Mouse (Mus musculus): ENCODE measurements around the gene Mrps18a. TPM values are rescaled to one million over a fixed set of nuclear protein-coding genes. Genes with fewer than 3 reads are reported as not detected.
A peak's percentile ranks its signal among the peaks of the same experiment; 100 is the strongest.

Mrps18a gene
- polyA plus RNA-seq, 1 experiment from 2014 or later, result 137 TPM

DNA sequence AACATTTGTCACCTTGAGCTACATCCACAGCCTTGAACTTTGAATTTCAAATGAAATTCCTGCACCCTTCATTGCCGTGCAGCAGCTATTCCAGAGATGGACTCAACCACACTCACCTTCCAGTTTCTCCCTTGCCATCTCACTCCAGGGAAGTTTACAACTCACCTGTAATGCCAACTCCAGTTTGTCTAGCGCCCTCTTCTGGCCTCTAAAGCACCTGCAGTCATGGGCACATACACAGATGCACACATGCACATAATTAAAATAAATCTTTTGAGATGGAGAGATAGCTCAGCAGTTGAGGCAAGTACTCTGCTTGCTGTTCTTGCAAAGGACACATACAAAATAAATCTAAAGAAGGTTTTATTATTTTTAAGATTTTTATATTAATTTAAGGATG lies 31.7 kb upstream of the Mrps18a start:
- Histone ChIP-seq H3K9me3 (replicated peaks) (no peaks in the 10 kb centered on the region), H3K4me3 (no peak overlapping the region), H3K36me3 (ENCODE audit: poor library complexity, severe bottlenecking) (no peaks in the 10 kb centered on the region), H3K27me3 (no peaks in the 10 kb centered on the region), H3K9ac (no peak overlapping the region), H3K4me1 (peaks cover 27% of the 10 kb centered on the region), H3K4me2 (no peak overlapping the region), H3K27ac (no peak overlapping the region)
- 63% methylated on average over 2 of the region's 2 CpGs for WGBS
- no peak for ATAC-seq

DNA sequence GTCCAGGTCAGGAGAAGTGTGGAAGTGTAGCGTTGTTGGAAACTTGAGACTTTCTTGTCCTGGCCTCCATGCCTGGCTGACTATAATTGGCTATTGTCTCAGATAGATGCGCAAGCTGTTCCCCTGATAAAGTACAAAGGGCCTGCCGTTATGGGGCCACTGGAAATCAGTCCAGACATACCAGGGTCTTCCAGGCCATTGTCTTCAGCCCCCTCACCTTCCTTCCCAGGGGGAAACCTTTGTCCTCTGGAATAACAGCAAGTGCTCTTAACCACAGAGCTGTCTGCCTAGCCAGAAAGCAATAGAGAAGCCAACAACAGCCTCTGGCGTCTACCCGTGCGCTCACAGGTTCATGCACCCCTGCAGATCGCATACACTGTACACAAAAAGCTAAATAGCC lies 30.4 kb upstream of the Mrps18a start:
- Histone ChIP-seq H3K9ac (no peak overlapping the region), H3K4me1 (peaks cover 36% of the 10 kb centered on the region), H3K9me3 (replicated peaks) (no peaks in the 10 kb centered on the region), H3K27ac (no peak overlapping the region), H3K4me3 (no peak overlapping the region), H3K27me3 (no peaks in the 10 kb centered on the region), H3K4me2 (no peak overlapping the region), H3K36me3 (ENCODE audit: poor library complexity, severe bottlenecking) (no peaks in the 10 kb centered on the region)
- 26% methylated on average over 7 of the region's 7 CpGs for WGBS
- no peak for ATAC-seq

DNA sequence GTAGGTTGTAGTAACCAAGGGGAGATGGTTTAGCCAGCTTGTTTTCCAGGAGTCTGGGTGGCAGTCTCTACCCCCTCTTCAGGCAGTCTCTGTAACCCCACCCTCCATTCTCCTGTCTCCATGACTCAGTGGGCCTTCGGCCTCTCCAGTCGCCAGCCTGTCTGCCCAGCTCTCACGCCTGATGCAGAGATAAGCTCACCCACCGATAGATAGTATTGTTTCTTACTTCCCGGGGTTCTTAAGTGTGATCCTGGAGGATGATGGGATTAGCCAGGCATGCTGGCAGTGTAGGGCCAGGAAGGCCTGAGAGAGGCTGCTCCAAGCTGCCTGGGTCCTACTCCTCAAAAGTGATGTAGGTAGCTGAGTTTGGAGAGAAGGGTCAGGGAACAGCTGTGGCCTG lies 29.7 kb upstream of the Mrps18a start:
- Histone ChIP-seq H3K4me3 (no peak overlapping the region), H3K36me3 (ENCODE audit: poor library complexity, severe bottlenecking) (no peaks in the 10 kb centered on the region), H3K4me2 (no peak overlapping the region), H3K4me1 (peaks cover 36% of the 10 kb centered on the region), H3K9me3 (replicated peaks) (no peaks in the 10 kb centered on the region), H3K9ac (no peak overlapping the region), H3K27ac (no peak overlapping the region), H3K27me3 (no peaks in the 10 kb centered on the region)
- WGBS, result 32% methylated on average over 5 of the region's 5 CpGs
- no peak for ATAC-seq

DNA sequence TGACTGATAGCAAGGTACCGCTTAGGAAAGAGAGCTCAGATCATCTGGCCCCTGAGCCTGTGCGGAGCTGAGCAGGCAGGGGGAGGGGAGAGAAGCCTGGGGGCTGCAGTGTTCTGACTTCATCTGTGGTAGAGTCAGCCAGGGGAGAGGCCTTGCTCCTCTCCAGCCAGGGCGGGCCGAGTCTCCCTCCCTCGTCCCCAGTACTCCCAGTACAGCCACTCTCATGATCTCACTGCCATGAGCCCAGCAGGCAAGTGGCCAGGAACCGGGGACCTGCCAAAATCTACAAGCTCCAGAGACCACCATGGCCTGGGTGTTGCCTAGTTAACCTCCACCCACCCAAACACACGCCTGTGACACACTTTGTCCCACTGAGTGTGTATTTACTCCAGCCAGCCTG lies 29.1 kb upstream of the Mrps18a start:
- H3K4me3 ChIP-seq, result no peak overlapping the region
- H3K27ac ChIP-seq, result no peak overlapping the region
- H3K4me1 ChIP-seq, result peaks cover 36% of the 10 kb centered on the region
- H3K9me3 ChIP-seq (replicated peaks), result no peaks in the 10 kb centered on the region
- WGBS, result 69% methylated on average over 7 of the region's 7 CpGs
- H3K9ac ChIP-seq, result no peak overlapping the region
- H3K36me3 ChIP-seq (ENCODE audit: poor library complexity, severe bottlenecking), result no peaks in the 10 kb centered on the region
- no peak for ATAC-seq
- no peak overlapping the region for H3K4me2 ChIP-seq
- no peaks in the 10 kb centered on the region for H3K27me3 ChIP-seq

DNA sequence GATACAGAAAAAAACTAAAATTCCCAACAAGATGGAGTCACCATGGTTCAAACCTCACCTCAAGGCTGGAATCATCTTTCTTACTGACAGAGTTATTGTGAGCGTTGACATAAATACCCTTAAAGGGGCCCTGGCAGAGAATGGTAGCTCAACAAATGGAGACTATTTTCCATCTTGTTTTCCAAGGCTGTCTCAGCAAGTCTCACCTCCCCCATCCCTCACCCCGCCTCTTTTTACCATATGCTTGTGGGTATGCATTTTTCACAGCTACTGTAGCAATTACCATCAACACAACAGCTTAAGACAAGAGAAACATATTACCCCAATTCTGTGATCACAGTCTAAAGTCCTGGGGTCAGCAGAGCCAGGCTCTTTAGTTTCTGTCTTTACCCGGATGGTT lies 27.4 kb upstream of the Mrps18a start:
- H3K9me3 ChIP-seq (replicated peaks), result no peaks in the 10 kb centered on the region
- no peak for ATAC-seq
- no peak overlapping the region for H3K9ac ChIP-seq
- peaks cover 36% of the 10 kb centered on the region for H3K4me1 ChIP-seq
- no peaks in the 10 kb centered on the region for H3K27me3 ChIP-seq
- H3K4me3 ChIP-seq, result no peak overlapping the region
- H3K36me3 ChIP-seq (ENCODE audit: poor library complexity, severe bottlenecking), result no peaks in the 10 kb centered on the region
- H3K27ac ChIP-seq, result peak overlapping the region; percentile 77
- H3K4me2 ChIP-seq, result peak overlapping the region; percentile 47
- WGBS, result 79% methylated on average over 3 of the region's 3 CpGs

DNA sequence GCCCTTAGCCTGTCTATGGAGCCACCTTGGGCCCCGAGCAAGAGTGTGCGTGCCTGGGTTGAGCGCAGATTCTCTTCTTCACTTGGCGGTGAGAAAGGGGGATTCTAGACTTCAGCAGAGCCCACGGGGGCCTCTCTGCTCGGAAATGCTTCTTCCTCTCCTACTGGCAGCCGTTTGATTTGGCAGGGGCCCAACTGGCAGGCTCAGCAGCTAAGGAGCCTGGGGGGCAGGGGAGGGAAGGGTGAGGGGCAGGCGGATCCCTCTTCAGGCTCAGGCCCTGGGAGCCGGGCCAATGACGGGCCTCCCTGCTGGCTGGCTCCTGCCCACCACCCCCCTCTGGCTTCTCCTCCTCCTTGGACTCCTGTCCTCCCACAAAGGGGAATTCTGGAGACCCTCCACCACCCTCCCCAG lies 26.7 kb upstream of the Mrps18a start:
- Histone ChIP-seq H3K27ac (peak overlapping the region; percentile 77), H3K36me3 (ENCODE audit: poor library complexity, severe bottlenecking) (no peaks in the 10 kb centered on the region), H3K27me3 (no peaks in the 10 kb centered on the region), H3K4me1 (peaks cover 36% of the 10 kb centered on the region), H3K9me3 (replicated peaks) (no peaks in the 10 kb centered on the region), H3K4me2 (peak overlapping the region; percentile 47), H3K9ac (0 out of 2 replicates have a peak overlapping the region, but pooled peaks have one; percentile 5), H3K4me3 (peak overlapping the region; percentile 12; the same call in 1 of the 2 replicates)
- WGBS, result 5% methylated on average over 9 of the region's 10 CpGs
- peak; percentile 93 for ATAC-seq

DNA sequence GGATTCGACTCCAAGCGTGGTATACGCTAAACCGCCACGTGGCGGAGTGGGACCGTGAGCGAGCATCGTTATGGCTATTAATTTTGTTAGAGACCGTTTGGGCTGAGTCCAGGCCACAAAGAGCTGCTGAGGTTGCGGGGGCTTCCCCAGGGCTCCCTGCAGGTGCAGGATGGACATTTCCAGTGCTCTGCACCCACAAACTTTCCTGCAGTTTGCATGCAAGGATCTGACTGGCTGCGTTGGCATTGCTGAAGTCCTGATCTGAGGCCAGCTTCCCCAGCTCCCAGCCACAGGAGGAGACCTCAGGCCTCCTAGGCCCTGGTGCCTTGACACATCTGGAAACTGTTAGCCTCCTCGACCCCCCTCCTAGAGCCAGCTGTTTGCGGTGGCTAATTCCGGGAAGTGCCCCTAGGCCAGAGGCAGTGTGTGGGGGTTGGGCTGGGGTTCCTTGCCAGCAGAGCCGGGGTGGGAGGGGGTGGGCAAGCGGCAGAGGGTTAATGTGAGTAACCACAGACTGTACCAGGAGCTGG lies 24.4 kb upstream of the Mrps18a start:
- WGBS, result 60% methylated on average over 17 of the region's 17 CpGs
- Histone ChIP-seq H3K4me3 (no peak overlapping the region), H3K9ac (no peak overlapping the region), H3K36me3 (ENCODE audit: poor library complexity, severe bottlenecking) (no peaks in the 10 kb centered on the region), H3K27ac (no peak overlapping the region), H3K9me3 (replicated peaks) (no peaks in the 10 kb centered on the region), H3K4me2 (no peak overlapping the region), H3K27me3 (no peaks in the 10 kb centered on the region), H3K4me1 (peaks cover 23% of the 10 kb centered on the region)
- ATAC-seq, result no peak

DNA sequence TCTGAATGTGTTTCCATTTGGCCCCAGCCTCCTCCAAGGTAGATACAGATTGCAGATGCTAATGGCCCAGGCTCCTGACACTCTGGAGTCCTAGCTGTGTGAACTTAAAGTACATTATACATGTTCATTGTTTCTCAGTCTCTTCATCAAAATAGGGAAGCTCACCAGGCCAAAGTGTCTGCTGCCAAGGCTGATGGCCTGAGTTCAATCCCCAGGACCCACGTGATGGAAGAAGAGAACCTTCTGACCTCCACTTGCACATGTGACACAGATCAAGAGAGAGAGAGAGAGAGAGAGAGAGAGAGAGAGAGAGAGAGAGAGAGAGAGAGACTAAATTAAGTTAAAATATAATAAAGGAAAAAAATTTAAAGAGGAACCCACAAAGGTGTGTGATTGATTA lies 19.4 kb upstream of the Mrps18a start:
- H3K4me3 ChIP-seq, result no peak overlapping the region
- no peak overlapping the region for H3K27ac ChIP-seq
- no peaks in the 10 kb centered on the region for H3K36me3 ChIP-seq (ENCODE audit: poor library complexity, severe bottlenecking)
- H3K4me2 ChIP-seq, result no peak overlapping the region
- peaks cover 3% of the 10 kb centered on the region; the same call in 1 of the 2 replicates for H3K27me3 ChIP-seq
- ATAC-seq, result no peak
- no peaks in the 10 kb centered on the region for H3K4me1 ChIP-seq
- no peak overlapping the region for H3K9ac ChIP-seq
- H3K9me3 ChIP-seq (replicated peaks), result no peaks in the 10 kb centered on the region
- WGBS, result 78% methylated on average over 1 of the region's 1 CpGs

DNA sequence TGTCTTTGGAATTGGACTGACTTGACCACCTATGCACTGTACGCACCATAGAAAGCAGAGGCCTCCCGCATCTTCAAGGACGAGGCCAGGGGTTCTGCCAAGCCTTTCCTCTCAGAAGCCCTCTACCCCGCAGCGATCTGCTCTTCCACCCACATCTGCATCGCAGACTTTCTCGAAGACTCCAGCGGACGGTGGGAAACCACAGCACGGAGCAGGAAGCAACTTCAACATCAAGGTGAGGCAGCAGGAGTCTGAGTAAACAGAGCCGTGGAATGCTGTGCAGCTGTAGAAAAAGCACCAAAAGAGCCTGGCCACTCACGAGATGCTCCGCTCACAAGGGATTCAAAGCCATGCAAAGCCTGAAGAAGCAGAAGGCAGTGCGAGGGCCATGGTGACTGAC lies 18.9 kb upstream of the Mrps18a start:
- ATAC-seq, result no peak
- Histone ChIP-seq H3K4me3 (no peak overlapping the region), H3K9me3 (replicated peaks) (no peaks in the 10 kb centered on the region), H3K36me3 (ENCODE audit: poor library complexity, severe bottlenecking) (no peaks in the 10 kb centered on the region), H3K9ac (no peak overlapping the region), H3K27ac (no peak overlapping the region), H3K4me1 (no peaks in the 10 kb centered on the region), H3K27me3 (peaks cover 3% of the 10 kb centered on the region; the same call in 1 of the 2 replicates), H3K4me2 (no peak overlapping the region)
- WGBS, result 86% methylated on average over 14 of the region's 14 CpGs

DNA sequence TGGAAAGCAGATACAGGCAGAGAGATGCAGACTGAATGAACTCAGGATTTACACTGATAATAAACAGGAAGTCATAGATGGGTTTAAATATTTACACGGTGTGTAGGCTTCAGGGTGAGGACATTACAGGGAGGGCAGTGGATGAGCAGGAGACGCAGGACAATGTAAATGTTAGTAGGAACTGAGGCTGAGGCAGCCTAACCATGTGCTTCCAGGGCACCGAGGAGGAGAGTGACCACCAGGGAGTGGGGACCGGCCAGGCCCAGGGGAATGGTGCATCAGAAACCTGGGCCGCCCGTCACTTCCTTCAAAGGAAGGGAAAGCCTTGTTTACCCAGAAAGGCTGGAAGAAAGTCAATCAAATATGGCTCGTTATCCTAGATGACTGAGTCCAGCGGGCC lies 12.3 kb upstream of the Mrps18a start:
- WGBS, result 59% methylated on average over 8 of the region's 8 CpGs
- H3K4me2 ChIP-seq, result no peak overlapping the region

DNA sequence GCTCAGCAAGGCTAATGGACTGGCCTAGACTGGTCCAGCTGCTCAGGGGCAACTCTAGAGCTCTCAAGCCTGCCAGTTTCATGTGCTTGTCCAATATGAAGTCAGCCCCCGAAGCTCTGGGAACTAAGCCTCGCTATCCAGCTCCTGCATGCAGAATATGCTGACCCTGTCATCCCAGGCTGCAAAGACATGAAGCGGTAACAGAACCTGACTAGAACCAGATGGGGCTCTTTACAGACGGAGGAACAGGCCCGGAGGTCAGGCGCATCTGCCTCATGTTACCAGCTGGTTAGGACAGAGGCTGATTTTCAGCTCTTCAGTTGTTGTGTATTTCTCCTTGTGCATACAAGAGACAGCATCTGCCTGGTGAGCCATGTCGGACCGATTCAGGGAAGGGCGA lies 8.9 kb upstream of the Mrps18a start:
- Histone ChIP-seq H3K4me2 (no peak overlapping the region), H3K36me3 (ENCODE audit: poor library complexity, severe bottlenecking) (no peaks in the 10 kb centered on the region), H3K4me3 (no peak overlapping the region), H3K4me1 (no peaks in the 10 kb centered on the region), H3K27ac (no peak overlapping the region), H3K9me3 (replicated peaks) (no peaks in the 10 kb centered on the region), H3K9ac (no peak overlapping the region), H3K27me3 (no peaks in the 10 kb centered on the region)
- ATAC-seq, result no peak
- 91% methylated on average over 9 of the region's 9 CpGs for whole genome bisulfite sequencing

More for the DNA sequence above, 12.3 kb upstream of the Mrps18a start:
- Histone ChIP-seq H3K4me3 (no peak overlapping the region), H3K27me3 (peaks cover 3% of the 10 kb centered on the region; the same call in 1 of the 2 replicates), H3K9me3 (replicated peaks) (no peaks in the 10 kb centered on the region), H3K36me3 (ENCODE audit: poor library complexity, severe bottlenecking) (no peaks in the 10 kb centered on the region), H3K27ac (no peak overlapping the region), H3K4me1 (no peaks in the 10 kb centered on the region), H3K9ac (no peak overlapping the region)
- ATAC-seq, result no peak

DNA sequence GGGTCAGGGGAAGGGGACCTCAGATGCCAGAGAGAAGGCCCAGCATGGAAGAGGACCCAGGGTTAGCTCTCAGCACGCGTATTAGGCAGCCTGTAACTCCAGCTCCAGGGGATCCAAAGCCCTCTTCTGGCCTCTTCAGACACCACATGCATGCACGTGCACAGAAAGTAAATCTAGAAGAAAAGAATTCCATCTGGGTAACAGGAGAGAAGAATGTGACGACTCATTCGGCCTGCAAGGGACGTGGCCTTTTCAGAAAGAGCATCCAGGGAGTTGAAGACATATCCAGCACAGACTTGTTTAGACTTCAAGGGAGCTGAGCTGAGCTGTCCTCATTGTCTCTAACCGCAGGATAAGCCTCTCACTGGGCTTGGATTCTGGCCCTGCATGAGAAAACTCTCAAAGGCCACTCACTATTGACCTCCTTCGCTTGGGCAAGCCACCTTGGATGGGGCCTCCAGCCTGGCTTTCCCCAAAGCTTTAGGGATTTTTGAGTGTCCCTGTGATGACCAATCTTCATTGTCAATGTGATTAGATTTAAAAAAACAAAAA lies 8.1 kb upstream of the Mrps18a start:
- Histone ChIP-seq H3K27me3 (peaks cover 5% of the 10 kb centered on the region; the same call in 1 of the 2 replicates), H3K9ac (no peak overlapping the region), H3K4me2 (no peak overlapping the region), H3K36me3 (ENCODE audit: poor library complexity, severe bottlenecking) (no peaks in the 10 kb centered on the region), H3K27ac (no peak overlapping the region), H3K9me3 (replicated peaks) (no peaks in the 10 kb centered on the region), H3K4me3 (no peak overlapping the region), H3K4me1 (no peaks in the 10 kb centered on the region)
- WGBS, result 40% methylated on average over 8 of the region's 8 CpGs
- no peak for ATAC-seq

DNA sequence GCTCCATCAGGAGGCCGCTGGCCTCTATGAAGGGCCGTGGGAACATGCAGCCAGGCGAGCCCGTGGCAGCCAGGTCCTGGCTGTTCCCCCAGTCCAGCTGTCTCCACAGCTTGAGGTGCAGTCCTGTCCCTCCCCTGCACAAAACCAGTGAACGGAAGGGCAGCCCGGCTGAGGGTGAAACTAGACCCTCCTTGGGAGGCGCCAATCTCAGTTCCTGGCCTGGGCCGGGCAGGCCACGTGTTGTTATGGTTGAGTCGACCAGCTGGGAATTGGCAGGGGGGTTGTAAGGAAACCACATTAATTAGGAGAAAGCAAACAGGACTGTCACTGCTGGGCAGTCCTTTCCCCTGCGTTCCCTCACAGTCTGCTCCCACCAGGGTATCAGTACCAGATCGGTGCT lies 6.3 kb upstream of the Mrps18a start:
- Histone ChIP-seq H3K9ac (no peak overlapping the region), H3K4me2 (no peak overlapping the region), H3K27ac (no peak overlapping the region), H3K9me3 (replicated peaks) (no peaks in the 10 kb centered on the region), H3K4me1 (no peaks in the 10 kb centered on the region), H3K36me3 (ENCODE audit: poor library complexity, severe bottlenecking) (no peaks in the 10 kb centered on the region), H3K4me3 (no peak overlapping the region), H3K27me3 (peaks cover 16% of the 10 kb centered on the region)
- WGBS, result 58% methylated on average over 12 of the region's 12 CpGs
- no peak for ATAC-seq
